Mouse (Mus musculus) gastrocnemius, adult 8-10 months (tissue): Measurements from ENCODE around the gene Pvr. TPM values are rescaled to one million over a fixed set of nuclear protein-coding genes. Genes with fewer than 3 reads are reported as not detected.

ENCODE experiments used
- DNase-seq, 2 experiments: peaks; one replicate each; pipeline ENCODE4 v3.0.0; 2022; ENCODE audit warnings: low spot score in 2 of 2
- total RNA-seq, 4 experiments: library from RNA; stranded (reverse); gene quantifications; 2 replicates each; pipeline ENCODE4 v1.2.4; 2022

Gene Pvr
- total RNA-seq, 4 experiments from 2014 or later, result 4.3 to 6.7 (median 4.9) TPM

- no peak for DNase-seq
These were observed 48.9 kb downstream of the Pvr start for GRCm38 (mm10) chr7:19871943-19872601.

- DNase-seq, result no peak
These were observed 49.8 kb downstream of the Pvr start for GRCm38 (mm10) chr7:19871137-19871621.

GRCm38 (mm10) chr7:19867751-19868399 is 53.1 kb downstream of the Pvr start:
- DNase-seq, result no peak

GRCm38 (mm10) chr7:19866490-19866889 is 54.5 kb downstream of the Pvr start:
- no peak for DNase-seq

GRCm38 (mm10) chr7:19865246-19866036 is 55.5 kb downstream of the Pvr start:
- DNase-seq, result no peak

GRCm38 (mm10) chr7:19864241-19864640 is 56.7 kb downstream of the Pvr start:
- DNase-seq, result no peak

- DNase-seq, result no peak
These were observed 59.8 kb downstream of the Pvr start, which contains the start of gene Ceacam16 for GRCm38 (mm10) chr7:19861199-19861598. Ceacam16 (minus strand) TSS chr7:19861299.

- DNase-seq, result no peak
These were observed 61.2 kb downstream of the Pvr start for GRCm38 (mm10) chr7:19859740-19860139.

- no peak for DNase-seq
These were observed 64.7 kb downstream of the Pvr start for GRCm38 (mm10) chr7:19856283-19856682.

GRCm38 (mm10) chr7:19855663-19856062 is 65.3 kb downstream of the Pvr start:
- DNase-seq, result no peak

Other genes starting within 250 kb of the Pvr start
- gene Apoc2, start 243.2 kb downstream of the Pvr start, total RNA-seq, result not detected
- not detected for gene Gm44805, start 239.7 kb downstream of the Pvr start, total RNA-seq
- not detected for gene Apoc4, start 239.7 kb downstream of the Pvr start, total RNA-seq
- gene Apoc1, start 228.5 kb downstream of the Pvr start, total RNA-seq, result 1 to 10 TPM in 2 of 4 experiments, not detected in 2; 1.1 to 2.1 TPM
- 10 to 100 TPM; 18.8 to 67.9 (median 47.9) TPM for gene Apoe, start 222.0 kb downstream of the Pvr start, total RNA-seq
- gene Tomm40, start 205.7 kb downstream of the Pvr start, total RNA-seq, result 10 to 100 TPM; 44.3 to 48.3 (median 46.0) TPM
- gene Nectin2, start 170.7 kb downstream of the Pvr start, total RNA-seq, result 1 to 10 TPM; 1.0 to 1.8 (median 1.5) TPM
- gene Bcam, start 150.1 kb downstream of the Pvr start, total RNA-seq, result 10 to 100 TPM; 16.7 to 24.4 (median 18.0) TPM
- gene Cblc, start 124.4 kb downstream of the Pvr start, total RNA-seq, result not detected
- gene Bcl3, start 98.4 kb downstream of the Pvr start, total RNA-seq, result under 1 TPM; 0.58 to 0.62 (median 0.61) TPM
- not detected for gene Gm19345, start 69.2 kb downstream of the Pvr start, total RNA-seq
- gene Ceacam16, start 59.9 kb downstream of the Pvr start, total RNA-seq, result not detected
- not detected for gene Ceacam19, start 33.2 kb downstream of the Pvr start, total RNA-seq
- not detected for gene Igsf23, start 29.6 kb upstream of the Pvr start, total RNA-seq
- not detected for gene Ceacam20, start 44.3 kb upstream of the Pvr start, total RNA-seq
- not detected for gene Nlrp9b, start 70.3 kb upstream of the Pvr start, total RNA-seq
- not detected for gene Vmn1r91, start 178.5 kb upstream of the Pvr start, total RNA-seq
- gene Gm16442, start 201.4 kb upstream of the Pvr start, total RNA-seq, result not detected
- gene Vmn1r93, start 217.9 kb upstream of the Pvr start, total RNA-seq, result not detected
- gene Vmn1r94, start 247.2 kb upstream of the Pvr start, total RNA-seq, result not detected